Mouse (Mus musculus): Measurements from ENCODE around the gene Zkscan7. TPM values are rescaled to one million over a fixed set of nuclear protein-coding genes. Genes with fewer than 3 reads are reported as not detected.

The Zkscan7 gene
- total RNA-seq, 4 experiments from 2014 or later, result 5.1 to 5.7 (median 5.5) TPM

DNA sequence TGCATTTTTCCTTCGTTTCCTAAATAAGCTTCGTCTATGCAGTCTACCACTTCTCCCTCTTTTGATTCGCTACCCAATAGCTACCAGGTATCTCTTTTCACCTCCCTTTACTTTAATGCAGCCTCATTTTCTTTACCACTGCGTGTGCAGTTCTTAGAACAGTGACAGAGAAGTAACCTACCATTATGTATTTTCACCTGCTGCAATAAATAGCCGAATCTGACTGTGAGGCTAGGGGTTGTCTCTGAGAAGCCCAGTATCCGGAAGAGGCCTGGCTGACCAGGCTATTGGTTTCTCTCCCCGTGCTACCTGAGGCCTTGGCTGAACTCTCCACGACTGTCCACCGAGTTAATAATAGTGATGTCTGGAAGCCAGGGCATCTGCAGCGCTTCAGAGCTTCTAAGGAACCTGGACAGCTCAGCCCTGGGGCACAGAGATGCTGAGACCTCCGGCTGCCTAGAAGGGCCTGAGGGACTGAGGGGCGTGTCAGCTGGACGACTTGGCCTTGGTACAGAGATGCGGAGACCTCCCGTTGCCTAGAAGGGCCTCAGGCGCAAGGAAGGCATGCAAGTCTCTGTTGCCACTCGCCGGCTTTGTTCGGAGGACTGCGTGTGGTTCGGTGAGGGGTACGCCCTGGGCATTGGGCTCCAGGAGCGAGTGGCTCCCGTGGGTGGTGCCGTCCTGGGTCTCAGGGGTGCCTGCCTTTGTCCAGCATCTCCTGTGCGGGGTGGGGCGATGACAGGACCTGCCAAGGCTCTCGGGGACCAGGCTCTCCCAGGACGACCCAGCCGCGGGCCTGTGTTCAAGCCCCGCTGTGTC lies 17.4 kb downstream of the Zkscan7 start:
- DNase-seq (ENCODE audit: low spot score in 2 of 2), result peak; percentile 6 to 17

GRCm38 (mm10) chr9:122922436-122922835 lies 37.0 kb downstream of the Zkscan7 start:
- DNase-seq (ENCODE audit: low spot score in 2 of 2), result no peak

- peak; percentile 45 to 49 for DNase-seq (ENCODE audit: low spot score in 2 of 2)
These were observed 37.5 kb downstream of the Zkscan7 start, which contains the start of gene Zfp105 for GRCm38 (mm10) chr9:122922936-122923381. TSS of gene Zfp105 (plus strand) at chr9:122923072.

DNA sequence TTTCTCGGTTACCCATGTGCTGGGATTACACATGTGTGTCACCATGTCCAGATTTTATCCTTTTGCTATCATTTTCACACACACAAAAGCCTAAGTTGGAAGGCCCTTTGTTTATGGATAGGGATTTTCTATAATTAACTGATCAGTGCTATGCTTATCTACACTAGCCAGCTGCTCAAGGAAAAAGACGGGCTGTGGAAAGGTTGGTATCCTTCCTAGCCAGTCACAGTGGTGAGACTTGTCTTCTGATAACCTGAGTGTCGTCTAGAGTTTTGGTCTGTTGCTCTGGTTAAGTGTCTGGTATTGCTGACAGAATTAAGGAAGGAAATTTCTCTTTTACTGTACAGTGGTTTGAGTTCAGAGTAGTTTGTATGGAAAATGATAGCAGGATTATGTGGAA lies 43.4 kb downstream of the Zkscan7 start:
- DNase-seq (ENCODE audit: low spot score in 2 of 2), result no peak

Other genes starting within 250 kb of the Zkscan7 start
- gene Topaz1, start 138.3 kb upstream of the Zkscan7 start, total RNA-seq (2022), result not detected
- 10 to 100 TPM; 17.3 to 19.4 (median 18.7) TPM for gene Tcaim, start 80.1 kb upstream of the Zkscan7 start, total RNA-seq (2022)
- gene Gm35549, start 41.6 kb upstream of the Zkscan7 start, total RNA-seq (2022), result not detected
- gene Zfp445, start 19.7 kb upstream of the Zkscan7 start, total RNA-seq (2022), result 100 to 1,000 TPM; 161 to 172 (median 163) TPM
- 1 to 10 TPM; 6.2 to 9.3 (median 8.3) TPM for gene Zfp105, start 37.4 kb downstream of the Zkscan7 start, total RNA-seq (2022)
- gene 1110059G10Rik, start 65.3 kb downstream of the Zkscan7 start, total RNA-seq (2022), result 10 to 100 TPM; 20.1 to 23.4 (median 21.1) TPM
- gene Kif15, start 65.4 kb downstream of the Zkscan7 start, total RNA-seq (2022), result 1 to 10 TPM; 1.0 to 1.6 (median 1.0) TPM
- gene Tmem42, start 135.6 kb downstream of the Zkscan7 start, total RNA-seq (2022), result 10 to 100 TPM; 24.1 to 27.6 (median 26.2) TPM
- gene Tgm4, start 149.0 kb downstream of the Zkscan7 start, total RNA-seq (2022), result 1 to 10 TPM in 3 of 4 experiments, under 1 TPM in 1; 0.88 to 3.2 (median 1.6) TPM
- 10 to 100 TPM; 61.7 to 72.3 (median 68.8) TPM for gene Zdhhc3, start 227.5 kb downstream of the Zkscan7 start, total RNA-seq (2022)
- 10 to 100 TPM; 34.7 to 46.4 (median 40.9) TPM for gene Exosc7, start 227.5 kb downstream of the Zkscan7 start, total RNA-seq (2022)